Mouse (Mus musculus): ENCODE results near the gene Acoxl. TPM values are rescaled to one million over a fixed set of nuclear protein-coding genes. Genes with fewer than 3 reads are reported as not detected.
A peak's percentile ranks its signal among the peaks of the same experiment; 100 is the strongest.

Acoxl gene
- polyA plus RNA-seq, 1 experiment from 2014 or later: 0.12 TPM

- H3K9me3 ChIP-seq: no peaks in the 10 kb centered on the region
- no peak overlapping the region for H3K4me3 ChIP-seq
- no peak overlapping the region for H3K4me2 ChIP-seq
- H3K9ac ChIP-seq: no peak overlapping the region
- H3K36me3 ChIP-seq: no peaks in the 10 kb centered on the region
- H3K27ac ChIP-seq (replicated peaks): no peak overlapping the region
- WGBS: 56% methylated on average over 5 of the region's 5 CpGs
- H3K27me3 ChIP-seq (replicated peaks): peaks cover 11% of the 10 kb centered on the region; the same call in 1 of the 2 replicates
- ATAC-seq (ENCODE audit: extremely low read depth, insufficient number of reproducible peaks, low FRiP score, low TSS enrichment): no peak
- H3K4me1 ChIP-seq: peaks cover 20% of the 10 kb centered on the region
Measured at GRCm38 (mm10) chr2:127923077-127923680, 84.5 kb downstream of the Acoxl start.

- no peak for ATAC-seq (ENCODE audit: extremely low read depth, insufficient number of reproducible peaks, low FRiP score, low TSS enrichment)
- H3K4me2 ChIP-seq: no peak overlapping the region
- H3K4me3 ChIP-seq: no peak overlapping the region
- H3K9me3 ChIP-seq: no peaks in the 10 kb centered on the region
- peaks cover 24% of the 10 kb centered on the region for H3K4me1 ChIP-seq
- no peaks in the 10 kb centered on the region for H3K36me3 ChIP-seq
- 74% methylated on average over 9 of the region's 9 CpGs for WGBS
- no peak overlapping the region for H3K27ac ChIP-seq (replicated peaks)
- peaks cover 17% of the 10 kb centered on the region; the same call in 1 of the 2 replicates for H3K27me3 ChIP-seq (replicated peaks)
- H3K9ac ChIP-seq: no peak overlapping the region
Measured at GRCm38 (mm10) chr2:127926679-127927324, 88.1 kb downstream of the Acoxl start.

- H3K27ac ChIP-seq (replicated peaks): no peak overlapping the region
- H3K27me3 ChIP-seq (replicated peaks): peaks cover 15% of the 10 kb centered on the region; the same call in 1 of the 2 replicates
- H3K4me1 ChIP-seq: peaks cover 19% of the 10 kb centered on the region
- 0 out of 2 replicates have a peak overlapping the region, but pooled peaks have one; percentile 0 for H3K4me2 ChIP-seq
- no peak overlapping the region for H3K4me3 ChIP-seq
- H3K9me3 ChIP-seq: no peaks in the 10 kb centered on the region
- no peaks in the 10 kb centered on the region for H3K36me3 ChIP-seq
- WGBS: 41% methylated on average over 15 of the region's 15 CpGs
- H3K9ac ChIP-seq: no peak overlapping the region
- no peak for ATAC-seq (ENCODE audit: extremely low read depth, insufficient number of reproducible peaks, low FRiP score, low TSS enrichment)
Measured at GRCm38 (mm10) chr2:127927452-127928273, 89.0 kb downstream of the Acoxl start.

GRCm38 (mm10) chr2:127928279-127928678 lies 89.6 kb downstream of the Acoxl start:
- WGBS: 60% methylated on average over 5 of the region's 5 CpGs

GRCm38 (mm10) chr2:127928871-127929270 lies 90.2 kb downstream of the Acoxl start:
- WGBS: 48% methylated on average over 4 of the region's 4 CpGs
- Histone ChIP-seq H3K4me3 (no peak overlapping the region), H3K27ac (replicated peaks) (no peak overlapping the region), H3K9ac (no peak overlapping the region), H3K9me3 (no peaks in the 10 kb centered on the region), H3K4me2 (no peak overlapping the region), H3K4me1 (peaks cover 11% of the 10 kb centered on the region), H3K27me3 (replicated peaks) (peaks cover 14% of the 10 kb centered on the region; the same call in 1 of the 2 replicates), H3K36me3 (no peaks in the 10 kb centered on the region)
- no peak for ATAC-seq (ENCODE audit: extremely low read depth, insufficient number of reproducible peaks, low FRiP score, low TSS enrichment)

More at GRCm38 (mm10) chr2:127928279-127928678, 89.6 kb downstream of the Acoxl start:
- Histone ChIP-seq H3K9ac (no peak overlapping the region), H3K36me3 (no peaks in the 10 kb centered on the region), H3K9me3 (no peaks in the 10 kb centered on the region), H3K27ac (replicated peaks) (no peak overlapping the region), H3K4me1 (peaks cover 14% of the 10 kb centered on the region), H3K27me3 (replicated peaks) (peaks cover 14% of the 10 kb centered on the region; the same call in 1 of the 2 replicates), H3K4me2 (no peak overlapping the region), H3K4me3 (no peak overlapping the region)
- no peak for ATAC-seq (ENCODE audit: extremely low read depth, insufficient number of reproducible peaks, low FRiP score, low TSS enrichment)

- Histone ChIP-seq H3K9ac (no peak overlapping the region), H3K27me3 (replicated peaks) (peaks cover 14% of the 10 kb centered on the region; the same call in 1 of the 2 replicates), H3K27ac (replicated peaks) (no peak overlapping the region), H3K36me3 (no peaks in the 10 kb centered on the region), H3K9me3 (no peaks in the 10 kb centered on the region), H3K4me1 (peaks cover 11% of the 10 kb centered on the region), H3K4me3 (no peak overlapping the region), H3K4me2 (no peak overlapping the region)
- no peak for ATAC-seq (ENCODE audit: extremely low read depth, insufficient number of reproducible peaks, low FRiP score, low TSS enrichment)
- WGBS: 62% methylated on average over 6 of the region's 6 CpGs
Measured at GRCm38 (mm10) chr2:127929939-127930715, 91.5 kb downstream of the Acoxl start.

GRCm38 (mm10) chr2:127931576-127931975 lies 92.9 kb downstream of the Acoxl start:
- no peak overlapping the region for H3K9ac ChIP-seq
- peaks cover 11% of the 10 kb centered on the region for H3K4me1 ChIP-seq
- no peak overlapping the region for H3K4me3 ChIP-seq
- no peaks in the 10 kb centered on the region for H3K36me3 ChIP-seq
- no peaks in the 10 kb centered on the region for H3K9me3 ChIP-seq
- no peak overlapping the region for H3K27ac ChIP-seq (replicated peaks)
- no peak overlapping the region for H3K4me2 ChIP-seq
- ATAC-seq (ENCODE audit: extremely low read depth, insufficient number of reproducible peaks, low FRiP score, low TSS enrichment): no peak
- H3K27me3 ChIP-seq (replicated peaks): peaks cover 7% of the 10 kb centered on the region; the same call in 1 of the 2 replicates
- 64% methylated on average over 4 of the region's 4 CpGs for WGBS

- H3K9ac ChIP-seq: no peak overlapping the region
- ATAC-seq (ENCODE audit: extremely low read depth, insufficient number of reproducible peaks, low FRiP score, low TSS enrichment): no peak
- 81% methylated on average over 3 of the region's 3 CpGs for WGBS
Measured at GRCm38 (mm10) chr2:127933531-127933931, 94.9 kb downstream of the Acoxl start.

GRCm38 (mm10) chr2:127937079-127937478 lies 98.4 kb downstream of the Acoxl start:
- Histone ChIP-seq H3K9me3 (no peaks in the 10 kb centered on the region), H3K4me2 (no peak overlapping the region), H3K4me1 (no peaks in the 10 kb centered on the region), H3K9ac (no peak overlapping the region), H3K4me3 (no peak overlapping the region), H3K36me3 (no peaks in the 10 kb centered on the region), H3K27ac (replicated peaks) (no peak overlapping the region), H3K27me3 (replicated peaks) (no peaks in the 10 kb centered on the region)
- no peak for ATAC-seq (ENCODE audit: extremely low read depth, insufficient number of reproducible peaks, low FRiP score, low TSS enrichment)
- 85% methylated on average over 3 of the region's 3 CpGs for WGBS

More at GRCm38 (mm10) chr2:127933531-127933931, 94.9 kb downstream of the Acoxl start:
- no peaks in the 10 kb centered on the region for H3K9me3 ChIP-seq
- no peak overlapping the region for H3K4me3 ChIP-seq
- no peaks in the 10 kb centered on the region for H3K36me3 ChIP-seq
- no peak overlapping the region for H3K4me2 ChIP-seq
- peaks cover 5% of the 10 kb centered on the region; the same call in 1 of the 2 replicates for H3K27me3 ChIP-seq (replicated peaks)
- peaks cover 2% of the 10 kb centered on the region; the same call in 1 of the 2 replicates for H3K4me1 ChIP-seq
- no peak overlapping the region for H3K27ac ChIP-seq (replicated peaks)

- no peak for ATAC-seq (ENCODE audit: extremely low read depth, insufficient number of reproducible peaks, low FRiP score, low TSS enrichment)
- Histone ChIP-seq H3K9me3 (no peaks in the 10 kb centered on the region), H3K4me3 (no peak overlapping the region), H3K4me1 (no peaks in the 10 kb centered on the region), H3K36me3 (no peaks in the 10 kb centered on the region), H3K4me2 (no peak overlapping the region), H3K9ac (no peak overlapping the region), H3K27me3 (replicated peaks) (no peaks in the 10 kb centered on the region), H3K27ac (replicated peaks) (no peak overlapping the region)
- 78% methylated on average over 2 of the region's 2 CpGs for WGBS
Measured at GRCm38 (mm10) chr2:127939206-127939605, 100.5 kb downstream of the Acoxl start.

Data from heart, embryonic 13.5 days (tissue).